Mouse (Mus musculus) kidney, adult 8-10 months (tissue): ENCODE measurements around the gene Akap13.

Experiments
- DNase-seq, 2 experiments: peaks; one replicate each; pipeline ENCODE4 v3.0.0; 2022

Akap13 gene

GRCm38 (mm10) chr7:75641415-75642177 lies 186.3 kb downstream of the Akap13 start:
- no peak for DNase-seq

GRCm38 (mm10) chr7:75642178-75642777 lies 186.9 kb downstream of the Akap13 start:
- peak; percentile 62 to 73 for DNase-seq

- no peak for DNase-seq
These were observed 187.7 kb downstream of the Akap13 start for GRCm38 (mm10) chr7:75642846-75643563.

GRCm38 (mm10) chr7:75643986-75644385 lies 188.7 kb downstream of the Akap13 start:
- peak; percentile 40 to 52 for DNase-seq

GRCm38 (mm10) chr7:75644585-75644984 lies 189.3 kb downstream of the Akap13 start:
- no peak for DNase-seq

- no peak for DNase-seq
These were observed 190.0 kb downstream of the Akap13 start for GRCm38 (mm10) chr7:75645156-75645933.

- DNase-seq = no peak
These were observed 192.7 kb downstream of the Akap13 start for GRCm38 (mm10) chr7:75648051-75648450.

- peak in 1 of 2 experiments; percentile 43 for DNase-seq
These were observed 193.6 kb downstream of the Akap13 start for GRCm38 (mm10) chr7:75648961-75649360.

- DNase-seq = no peak
These were observed 194.6 kb downstream of the Akap13 start for GRCm38 (mm10) chr7:75649966-75650365.

- DNase-seq = no peak
These were observed 198.5 kb downstream of the Akap13 start for GRCm38 (mm10) chr7:75653684-75654317.

GRCm38 (mm10) chr7:75655180-75656074 lies 200.1 kb downstream of the Akap13 start:
- peak in 1 of 2 experiments; percentile 48 for DNase-seq

GRCm38 (mm10) chr7:75656297-75656852 lies 201.0 kb downstream of the Akap13 start:
- no peak for DNase-seq

GRCm38 (mm10) chr7:75656896-75657295 lies 201.6 kb downstream of the Akap13 start:
- no peak for DNase-seq

- no peak for DNase-seq
These were observed 209.1 kb downstream of the Akap13 start for GRCm38 (mm10) chr7:75664455-75664854.

- DNase-seq = no peak
These were observed 211.6 kb downstream of the Akap13 start for GRCm38 (mm10) chr7:75666982-75667381.

GRCm38 (mm10) chr7:75667531-75667930 lies 212.2 kb downstream of the Akap13 start:
- no peak for DNase-seq

GRCm38 (mm10) chr7:75668396-75668795 lies 213.1 kb downstream of the Akap13 start:
- DNase-seq = no peak

- no peak for DNase-seq
These were observed 214.1 kb downstream of the Akap13 start for GRCm38 (mm10) chr7:75669416-75669815.

GRCm38 (mm10) chr7:75679631-75680030 lies 224.3 kb downstream of the Akap13 start:
- no peak for DNase-seq

GRCm38 (mm10) chr7:75682901-75683300 lies 227.6 kb downstream of the Akap13 start:
- no peak for DNase-seq

- DNase-seq = no peak
These were observed 228.1 kb downstream of the Akap13 start for GRCm38 (mm10) chr7:75683410-75683809.
